Mouse (Mus musculus) embryonic facial prominence, embryonic 13.5 days (tissue): ENCODE measurements at regions not wholly inside any gene's neighbourhood (a gene's known extent, or its start where the extent isn't known, plus 50 kb on each side); places are given as distances from the start of the nearest gene placed in this dataset.

ENCODE experiments used
- ATAC-seq: fragments of 200-750 bp; cut with Nextera tagmentation; 2 replicates; pipeline ENCODE4 v1.8.0; 2017; ENCODE audit warnings: low read depth; ENCODE audit not compliant: insufficient number of reproducible peaks, insufficient read depth, low FRiP score, low TSS enrichment
- H3K27ac ChIP-seq: fragments of 300-500 bp; sonication (generic); 2 replicates; pipeline ENCODE4 v1.5.1; 2015; ENCODE audit warnings: moderate library complexity, mild to moderate bottlenecking, inconsistent platforms
- H3K27me3 ChIP-seq: fragments of 300-500 bp; sonication (generic); 2 replicates; pipeline ENCODE4 v1.6.1; 2015; ENCODE audit warnings: mild to moderate bottlenecking, inconsistent platforms
- H3K36me3 ChIP-seq: fragments of 300-500 bp; sonication (generic); 2 replicates; pipeline ENCODE4 v1.6.1; 2015; ENCODE audit warnings: mild to moderate bottlenecking, inconsistent platforms
- H3K4me1 ChIP-seq: fragments of 300-500 bp; sonication (generic); 2 replicates; pipeline ENCODE4 v1.6.1; 2015; ENCODE audit warnings: inconsistent platforms
- H3K4me2 ChIP-seq: fragments of 300-500 bp; sonication (generic); 2 replicates; pipeline ENCODE4 v1.6.1; 2015; ENCODE audit warnings: moderate library complexity, mild to moderate bottlenecking, inconsistent platforms
- H3K4me3 ChIP-seq: fragments of 300-500 bp; sonication (generic); 2 replicates; pipeline ENCODE4 v1.5.1; 2015; ENCODE audit warnings: mild to moderate bottlenecking, inconsistent platforms
- H3K9ac ChIP-seq: fragments of 300-500 bp; sonication (generic); 2 replicates; pipeline ENCODE4 v1.6.1; 2015; ENCODE audit warnings: mild to moderate bottlenecking, inconsistent platforms
- H3K9me3 ChIP-seq: fragments of 300-500 bp; sonication (generic); 2 replicates; pipeline ENCODE4 v1.6.1; 2016; ENCODE audit warnings: inconsistent platforms
- WGBS: fragments of 180-500 bp; shearing (Covaris S2); methylation state at CpG from one replicate; pipeline ENCODE4 v1.1.7; 2015; ENCODE audit warnings: mixed read lengths; 5-methylcytosine and 5-hydroxymethylcytosine counted together

DNA sequence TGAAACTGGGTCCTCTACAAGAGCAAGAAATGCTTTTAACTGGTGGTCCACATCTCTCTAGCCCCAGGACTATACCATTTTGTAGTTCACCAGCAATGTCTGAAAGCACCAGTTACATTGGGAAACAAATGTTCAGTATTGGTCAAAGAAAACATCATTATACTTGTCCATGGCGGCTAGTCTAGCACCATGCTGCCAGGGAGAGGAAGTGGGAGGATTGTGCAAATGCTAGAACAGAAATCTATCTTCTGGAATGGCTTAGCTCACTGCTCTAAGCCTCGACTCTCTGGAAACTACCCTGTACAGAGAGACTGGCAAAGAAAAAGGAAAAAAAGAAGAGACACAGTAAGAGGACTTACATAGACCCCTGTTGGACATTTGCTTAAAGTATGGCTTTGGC is 81.1 kb upstream of the Ralgapa2 start:
- WGBS = 82% methylated on average over 2 of the region's 2 CpGs
- Histone ChIP-seq H3K4me1 (no peaks in the 10 kb centered on the region), H3K27ac (no peak overlapping the region), H3K9me3 (no peaks in the 10 kb centered on the region), H3K4me2 (no peak overlapping the region), H3K4me3 (no peak overlapping the region), H3K9ac (no peak overlapping the region), H3K27me3 (no peaks in the 10 kb centered on the region), H3K36me3 (no peaks in the 10 kb centered on the region)
- no peak for ATAC-seq

DNA sequence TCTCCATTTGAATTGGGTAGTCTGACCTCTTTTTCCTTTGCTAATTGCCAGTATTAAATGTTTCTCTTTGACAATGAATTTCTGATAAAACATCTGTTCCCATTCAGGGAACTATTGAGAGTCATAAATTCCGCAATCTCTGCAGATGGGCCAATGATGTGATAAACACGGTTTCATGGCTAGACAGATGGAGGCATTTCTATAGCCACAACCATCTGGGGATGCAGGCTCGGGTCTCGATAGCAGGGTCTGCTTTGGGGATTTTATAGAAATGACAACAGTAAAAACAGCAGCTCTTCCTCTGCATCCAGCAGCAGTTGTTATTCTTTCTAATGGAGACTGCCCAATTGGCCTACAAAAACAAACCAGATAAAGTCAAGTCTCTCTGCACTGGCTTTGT is 82.1 kb upstream of the Ralgapa2 start:
- Histone ChIP-seq H3K27me3 (no peaks in the 10 kb centered on the region), H3K9me3 (no peaks in the 10 kb centered on the region), H3K36me3 (no peaks in the 10 kb centered on the region), H3K4me1 (no peaks in the 10 kb centered on the region), H3K27ac (no peak overlapping the region), H3K4me3 (no peak overlapping the region), H3K4me2 (no peak overlapping the region), H3K9ac (no peak overlapping the region)
- ATAC-seq = no peak
- WGBS = 61% methylated on average over 4 of the region's 4 CpGs

DNA sequence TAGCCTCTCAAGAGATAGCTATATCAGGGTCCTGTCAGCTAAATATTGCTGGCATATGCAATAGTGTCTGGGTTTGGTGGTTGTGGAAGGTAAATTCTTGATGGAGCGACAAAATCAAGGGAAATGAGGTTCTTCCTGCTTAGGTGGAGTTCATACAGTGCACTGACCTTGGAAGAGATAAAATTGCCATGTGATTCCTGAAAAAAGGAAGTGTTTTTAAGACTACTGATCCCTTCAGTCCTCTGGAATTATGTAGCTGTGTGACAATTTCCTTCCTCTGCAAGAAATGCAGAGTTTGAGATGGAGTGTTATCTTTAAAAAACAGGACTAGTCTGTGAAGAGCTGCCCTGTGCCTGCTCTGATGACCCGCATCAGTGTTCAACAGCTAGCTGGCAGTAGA is 83.5 kb upstream of the Ralgapa2 start:
- Histone ChIP-seq H3K27me3 (no peaks in the 10 kb centered on the region), H3K27ac (no peak overlapping the region), H3K9ac (no peak overlapping the region), H3K36me3 (no peaks in the 10 kb centered on the region), H3K9me3 (no peaks in the 10 kb centered on the region), H3K4me2 (no peak overlapping the region), H3K4me1 (no peaks in the 10 kb centered on the region), H3K4me3 (no peak overlapping the region)
- no peak for ATAC-seq
- WGBS = 91% methylated on average over 2 of the region's 2 CpGs

DNA sequence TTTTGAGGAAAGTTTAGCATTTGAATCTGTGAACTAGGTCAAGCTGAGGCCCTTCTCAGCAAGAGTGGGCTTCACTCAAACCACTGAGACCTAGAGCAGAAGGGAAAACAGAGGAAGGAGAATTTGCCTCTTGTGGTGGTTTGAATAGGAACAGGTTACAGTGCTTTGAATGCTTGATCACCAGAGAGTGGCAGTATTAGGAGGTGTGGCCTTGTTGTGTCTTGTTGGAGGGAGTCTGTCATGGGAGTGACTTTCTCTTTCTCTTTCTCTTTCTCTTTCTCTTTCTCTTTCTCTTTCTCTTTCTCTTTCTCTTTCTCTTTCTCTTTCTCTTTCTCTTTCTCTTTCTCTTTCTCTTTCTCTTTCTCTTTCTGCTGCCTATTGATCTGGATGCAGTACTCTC is 94.0 kb upstream of the Ralgapa2 start:
- Histone ChIP-seq H3K4me1 (no peaks in the 10 kb centered on the region), H3K4me2 (no peak overlapping the region), H3K4me3 (no peak overlapping the region), H3K9ac (no peak overlapping the region), H3K27me3 (no peaks in the 10 kb centered on the region), H3K36me3 (no peaks in the 10 kb centered on the region), H3K27ac (no peak overlapping the region), H3K9me3 (no peaks in the 10 kb centered on the region)
- ATAC-seq = no peak

DNA sequence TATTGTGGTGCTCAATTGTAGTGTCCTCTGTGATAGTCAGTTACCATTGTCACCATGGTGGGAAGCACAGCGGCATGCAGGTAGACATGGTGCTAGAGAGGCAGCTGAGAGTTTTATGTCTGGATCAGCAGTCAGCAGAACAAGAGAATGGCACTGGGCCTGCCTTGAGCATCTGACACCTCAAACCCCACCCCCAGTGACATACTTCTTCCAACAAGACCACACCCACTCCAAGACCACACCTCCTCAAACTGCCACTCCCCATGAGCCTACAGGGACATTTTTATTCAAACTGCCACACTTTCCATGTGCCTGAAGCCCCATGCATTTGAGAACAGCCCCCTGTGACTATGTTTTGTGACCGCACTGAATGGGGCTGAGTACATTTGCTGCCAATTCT is 98.8 kb upstream of the Ralgapa2 start:
- WGBS = 99% methylated on average over 2 of the region's 2 CpGs
- no peak overlapping the region for H3K4me2 ChIP-seq
- peaks cover 9% of the 10 kb centered on the region for H3K4me1 ChIP-seq
- no peak overlapping the region for H3K4me3 ChIP-seq
- H3K27ac ChIP-seq = no peak overlapping the region
- H3K36me3 ChIP-seq = no peaks in the 10 kb centered on the region
- no peaks in the 10 kb centered on the region for H3K9me3 ChIP-seq
- H3K9ac ChIP-seq = no peak overlapping the region
- H3K27me3 ChIP-seq = no peaks in the 10 kb centered on the region
- no peak for ATAC-seq

DNA sequence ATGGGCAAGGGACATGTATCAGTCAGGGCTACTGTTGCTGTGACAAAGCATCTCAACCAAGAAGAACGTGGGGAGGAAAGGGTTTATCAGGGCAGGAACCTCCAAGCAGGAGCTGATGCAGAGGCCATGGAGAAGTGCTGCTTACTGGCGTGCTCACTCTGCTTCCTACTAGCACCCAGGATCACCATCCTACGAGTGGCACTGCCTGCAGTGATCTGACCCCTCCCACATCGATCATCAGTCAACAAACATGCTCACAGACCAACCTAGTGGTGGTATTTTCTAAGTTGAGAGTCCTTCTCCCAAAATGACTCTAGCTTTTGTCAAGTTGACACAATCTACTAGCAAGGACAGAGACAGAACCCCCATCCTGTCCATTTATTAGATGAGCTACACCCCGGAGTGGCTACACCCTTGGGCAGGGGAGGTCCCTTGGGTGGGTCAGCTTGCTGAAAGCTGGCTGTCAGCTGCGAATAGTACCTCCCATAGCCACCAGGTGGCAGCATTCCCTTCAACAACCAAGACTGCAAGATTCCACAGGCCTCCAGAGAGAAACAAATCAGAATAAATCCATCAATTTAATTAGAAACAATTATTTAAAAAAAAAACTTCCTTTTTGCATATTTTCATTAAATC is 99.9 kb upstream of the Ralgapa2 start:
- WGBS = 38% methylated on average over 6 of the region's 6 CpGs
- no peaks in the 10 kb centered on the region for H3K27me3 ChIP-seq
- H3K36me3 ChIP-seq = no peaks in the 10 kb centered on the region
- no peak overlapping the region for H3K9ac ChIP-seq
- no peak overlapping the region for H3K4me2 ChIP-seq
- peaks cover 9% of the 10 kb centered on the region for H3K4me1 ChIP-seq
- no peak overlapping the region for H3K27ac ChIP-seq
- no peak overlapping the region for H3K4me3 ChIP-seq
- no peaks in the 10 kb centered on the region for H3K9me3 ChIP-seq
- 0 out of 2 replicates have a peak, but pooled peaks have one; percentile 21 for ATAC-seq

DNA sequence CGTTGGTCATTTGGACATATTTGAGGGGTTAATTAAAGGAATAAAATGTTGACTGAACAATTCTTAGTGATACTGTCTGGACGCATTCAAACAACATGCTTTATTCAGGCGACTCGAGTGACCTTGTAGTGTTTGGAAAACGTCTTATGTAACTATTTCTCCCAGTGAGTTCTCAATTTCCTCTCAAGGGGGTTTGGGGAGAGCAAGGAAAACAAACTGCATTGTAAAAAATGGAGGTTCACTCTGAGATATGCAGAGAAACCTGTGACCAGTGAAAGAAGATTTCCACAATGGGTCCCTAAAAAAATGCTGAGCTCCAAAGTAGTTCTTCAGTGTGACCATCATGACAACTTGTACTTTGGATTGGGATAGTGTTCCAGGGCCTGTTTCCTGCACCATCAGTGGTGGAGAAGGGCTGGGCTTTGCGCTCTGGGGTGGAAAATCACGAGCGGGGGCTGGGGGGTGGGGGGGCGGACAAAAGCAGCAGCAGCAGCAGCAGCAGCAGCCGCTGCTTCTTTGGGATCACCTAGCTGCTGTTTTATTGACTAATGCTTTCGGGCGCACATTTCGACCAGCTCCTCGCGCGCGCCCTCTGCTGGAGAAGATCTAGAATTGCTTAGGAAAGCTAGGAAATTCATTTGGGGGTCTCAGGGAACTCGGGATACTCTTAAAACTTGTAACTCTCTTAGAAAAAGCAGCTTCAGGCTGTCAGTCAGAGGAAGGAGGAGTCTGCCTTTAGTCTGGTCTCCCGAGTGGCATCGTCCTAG is 100.6 kb upstream of the Ralgapa2 start:
- Histone ChIP-seq H3K27me3 (peaks cover 6% of the 10 kb centered on the region; the same call in 1 of the 2 replicates), H3K9ac (peak overlapping the region; percentile 51; the same call in 1 of the 2 replicates), H3K4me2 (peak overlapping the region; percentile 58), H3K9me3 (no peaks in the 10 kb centered on the region), H3K27ac (no peak overlapping the region; the same call in 1 of the 2 replicates), H3K36me3 (no peaks in the 10 kb centered on the region), H3K4me3 (peak overlapping the region; percentile 27), H3K4me1 (peaks cover 9% of the 10 kb centered on the region)
- ATAC-seq = no peak
- WGBS = 8% methylated on average over 20 of the region's 20 CpGs

DNA sequence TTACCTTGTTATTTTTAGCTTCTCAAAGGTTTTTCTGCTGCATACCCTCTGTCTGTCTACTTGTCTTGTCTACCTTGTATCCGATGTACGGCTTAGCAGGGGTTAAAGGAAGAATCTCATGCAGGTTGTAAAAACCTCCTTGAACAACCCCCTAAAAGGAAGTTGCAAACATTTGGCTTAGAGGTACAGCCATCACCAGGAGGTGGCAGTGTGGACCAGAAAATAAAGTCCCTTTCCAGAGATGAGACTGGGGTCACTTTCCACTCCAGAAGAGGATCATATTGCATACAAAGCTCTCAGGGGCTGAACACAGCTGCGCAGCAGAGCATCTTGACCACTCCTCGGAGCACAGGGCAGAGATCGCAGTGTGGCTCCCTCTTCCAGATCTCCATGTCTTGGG is 109.0 kb upstream of the Ralgapa2 start:
- peak overlapping the region; percentile 33; the same call in 1 of the 2 replicates for H3K4me2 ChIP-seq
- ATAC-seq = 0 out of 2 replicates have a peak, but pooled peaks have one; percentile 12
- WGBS = 6% methylated on average over 5 of the region's 5 CpGs

DNA sequence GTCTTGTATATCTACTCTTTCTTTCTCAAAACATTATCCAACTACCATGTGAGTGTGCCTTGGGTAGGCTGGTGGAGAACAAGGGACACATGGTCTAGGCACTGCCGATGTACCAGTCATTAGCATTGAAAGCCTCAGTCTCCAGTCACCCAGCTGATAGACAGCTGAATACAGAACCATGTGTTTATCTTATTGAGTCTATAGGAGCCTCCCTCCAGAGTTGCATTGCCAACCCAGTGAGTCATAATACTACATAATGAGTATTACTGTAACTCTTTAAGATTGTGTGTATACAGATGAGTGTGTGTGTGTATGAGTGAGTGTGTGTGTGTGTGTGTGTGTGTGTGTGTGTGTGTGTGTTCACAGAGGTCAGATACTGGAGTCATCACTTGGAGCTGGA is 110.9 kb upstream of the Ralgapa2 start:
- H3K4me2 ChIP-seq = no peak overlapping the region
- no peak overlapping the region for H3K27ac ChIP-seq
- H3K9me3 ChIP-seq = no peaks in the 10 kb centered on the region
- no peak for ATAC-seq
- no peaks in the 10 kb centered on the region for H3K36me3 ChIP-seq
- no peak overlapping the region for H3K9ac ChIP-seq
- peaks cover 12% of the 10 kb centered on the region; the same call in 1 of the 2 replicates for H3K27me3 ChIP-seq
- peaks cover 3% of the 10 kb centered on the region for H3K4me1 ChIP-seq
- H3K4me3 ChIP-seq = no peak overlapping the region
- 82% methylated on average over 1 of the region's 1 CpGs for WGBS

More for the DNA sequence above, 109.0 kb upstream of the Ralgapa2 start:
- no peaks in the 10 kb centered on the region for H3K9me3 ChIP-seq
- H3K4me3 ChIP-seq = no peak overlapping the region
- no peaks in the 10 kb centered on the region for H3K36me3 ChIP-seq
- H3K27ac ChIP-seq = no peak overlapping the region
- H3K4me1 ChIP-seq = peaks cover 3% of the 10 kb centered on the region
- no peak overlapping the region for H3K9ac ChIP-seq
- H3K27me3 ChIP-seq = peaks cover 12% of the 10 kb centered on the region

DNA sequence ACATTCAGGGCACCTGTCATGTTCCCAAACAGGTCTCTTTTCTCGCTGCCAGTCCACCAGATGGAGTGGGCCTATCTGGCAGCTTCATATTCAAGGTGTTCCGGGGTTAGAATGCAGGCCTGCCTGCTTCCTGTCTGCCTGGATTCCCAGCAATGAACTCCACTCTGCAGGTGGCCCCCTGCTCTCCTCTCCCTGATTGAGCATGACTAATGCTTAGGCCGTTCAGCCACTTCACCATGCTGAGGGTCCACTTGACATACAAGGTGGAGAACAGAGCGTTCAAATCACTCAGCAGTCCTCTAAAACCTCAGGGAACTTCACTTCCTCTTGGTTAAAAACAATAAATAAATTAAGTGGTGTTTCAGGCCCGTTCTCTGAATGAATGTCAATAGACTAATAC is 112.1 kb upstream of the Ralgapa2 start:
- Histone ChIP-seq H3K9ac (no peak overlapping the region), H3K9me3 (no peaks in the 10 kb centered on the region), H3K4me1 (peaks cover 3% of the 10 kb centered on the region), H3K27ac (no peak overlapping the region), H3K27me3 (peaks cover 12% of the 10 kb centered on the region; the same call in 1 of the 2 replicates), H3K4me2 (no peak overlapping the region), H3K4me3 (no peak overlapping the region), H3K36me3 (no peaks in the 10 kb centered on the region)
- WGBS = 44% methylated on average over 5 of the region's 5 CpGs
- ATAC-seq = no peak

DNA sequence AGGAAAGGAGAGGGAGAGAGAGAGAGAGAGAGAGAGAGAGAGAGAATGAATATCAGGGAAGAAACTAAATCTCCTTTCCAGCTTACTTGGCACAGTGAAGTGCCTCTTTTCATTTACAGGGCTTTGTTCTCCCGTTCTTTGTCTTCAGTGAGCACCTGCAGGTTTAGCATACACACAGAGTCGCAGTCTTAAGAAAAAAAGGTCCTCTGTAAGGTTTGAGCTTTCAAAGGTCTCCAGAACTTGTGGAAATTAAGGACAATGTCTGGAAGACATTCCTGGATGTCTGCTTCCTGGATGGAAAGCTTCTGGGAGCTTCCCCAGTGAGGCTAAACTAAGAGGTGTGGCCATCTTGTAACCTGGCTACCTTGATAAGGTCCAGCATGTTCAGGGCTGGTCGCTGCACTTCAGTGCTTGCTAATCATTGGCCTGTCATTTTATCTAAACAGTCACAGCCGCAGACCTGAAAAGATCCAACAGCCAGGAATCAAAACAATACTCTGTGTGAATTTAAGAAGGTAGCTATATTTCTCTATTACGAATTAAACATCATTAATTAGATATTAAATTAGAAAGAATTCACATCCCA is 113.1 kb upstream of the Ralgapa2 start:
- Histone ChIP-seq H3K4me3 (no peak overlapping the region), H3K36me3 (no peaks in the 10 kb centered on the region), H3K4me1 (peaks cover 3% of the 10 kb centered on the region), H3K27me3 (peaks cover 5% of the 10 kb centered on the region; the same call in 1 of the 2 replicates), H3K4me2 (no peak overlapping the region), H3K9me3 (no peaks in the 10 kb centered on the region), H3K9ac (no peak overlapping the region), H3K27ac (no peak overlapping the region)
- 47% methylated on average over 5 of the region's 5 CpGs for WGBS
- ATAC-seq = no peak

DNA sequence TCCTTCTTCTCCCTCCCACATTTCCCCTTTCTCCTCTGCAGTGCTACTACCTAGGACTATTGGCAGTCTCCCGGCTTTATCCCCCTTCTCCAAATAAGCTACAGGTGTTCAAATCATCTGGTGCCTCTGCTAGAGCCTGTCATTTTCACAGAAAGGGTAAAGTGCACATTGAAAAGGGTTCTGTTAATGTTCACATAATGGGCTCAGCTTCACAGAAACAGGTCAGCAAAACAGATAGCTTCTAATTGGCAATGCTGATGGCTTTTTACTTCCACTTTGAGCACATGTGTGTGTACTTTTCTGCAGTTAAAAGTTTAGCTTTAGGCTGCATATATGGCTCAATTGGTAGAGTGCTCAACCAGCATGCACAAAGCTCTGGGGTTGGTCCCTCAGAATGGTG is 114.4 kb upstream of the Ralgapa2 start:
- WGBS = 19% methylated on average over 1 of the region's 1 CpGs
- ATAC-seq = no peak
- no peak overlapping the region for H3K9ac ChIP-seq
- H3K4me1 ChIP-seq = no peaks in the 10 kb centered on the region
- no peak overlapping the region for H3K27ac ChIP-seq
- H3K27me3 ChIP-seq = peaks cover 14% of the 10 kb centered on the region
- H3K4me2 ChIP-seq = no peak overlapping the region
- H3K4me3 ChIP-seq = no peak overlapping the region
- H3K36me3 ChIP-seq = no peaks in the 10 kb centered on the region
- H3K9me3 ChIP-seq = no peaks in the 10 kb centered on the region
